Mouse (Mus musculus) CH12.LX (cell line): ENCODE measurements around the gene Hk2. TPM values are rescaled to one million over a fixed set of nuclear protein-coding genes. Genes with fewer than 3 reads are reported as not detected.

Experiments used
- DNase-seq: peaks from one replicate; pipeline ENCODE4 v3.0.0-alpha.2; 2013; ENCODE audit errors: extremely low read depth
- H3K27ac ChIP-seq: 2 replicates; pipeline ENCODE4 v1.5.1; 2012; ENCODE audit warnings: low read depth, mild to moderate bottlenecking, control low read depth, moderate library complexity; ENCODE audit not compliant: insufficient read depth
- H3K27me3 ChIP-seq: replicated peaks from 2 replicates; pipeline ENCODE3; 2012; ENCODE audit warnings: inconsistent platforms
- H3K36me3 ChIP-seq, 2 experiments: replicated peaks in 1 of 2; 2 replicates each; pipeline versions ENCODE3 to v1.6.1; 2012; ENCODE audit warnings: inconsistent platforms in 1 of 2, low read length in 1 of 2, mild to moderate bottlenecking in 1 of 2, mixed read lengths in 1 of 2, moderate library complexity in 1 of 2; ENCODE audit not compliant: control insufficient read depth in 1 of 2, insufficient read depth in 1 of 2
- H3K4me1 ChIP-seq, 2 experiments: 2 replicates each; pipeline ENCODE4 v1.6.1; 2012; ENCODE audit warnings: inconsistent platforms in 1 of 2, moderate library complexity in 1 of 2; ENCODE audit not compliant: insufficient read depth in 2 of 2, control insufficient read depth in 1 of 2
- H3K4me2 ChIP-seq: 2 replicates; pipeline ENCODE4 v1.6.1; 2012; ENCODE audit warnings: low read depth, mild to moderate bottlenecking, control low read depth; ENCODE audit not compliant: poor library complexity, insufficient read depth, severe bottlenecking
- H3K4me3 ChIP-seq, 3 experiments: fragments of 150-350 bp in 1 of 3; sonication (generic) in 1 of 3; replicated peaks in 1 of 3; 2 replicates each; pipeline versions ENCODE3 to v1.5.1; 2011 to 2012; ENCODE audit warnings: low read depth in 2 of 3, low read length in 2 of 3, mild to moderate bottlenecking in 2 of 3, moderate library complexity in 2 of 3, control low read depth in 1 of 3, improper control_type of control experiment in 1 of 3, inconsistent platforms in 1 of 3, mixed read lengths in 1 of 3; ENCODE audit not compliant: poor library complexity in 1 of 3
- H3K79me2 ChIP-seq: replicated peaks from 2 replicates; pipeline ENCODE4 v1.6.1; 2012; ENCODE audit warnings: mild to moderate bottlenecking, moderate library complexity; ENCODE audit not compliant: control insufficient read depth, poor library complexity, insufficient read depth, severe bottlenecking; ENCODE audit errors: extremely low read depth
- H3K9ac ChIP-seq: 2 replicates; pipeline ENCODE4 v1.6.1; 2012; ENCODE audit warnings: low read depth, mild to moderate bottlenecking, control low read depth, moderate library complexity; ENCODE audit not compliant: insufficient read depth
- H3K9me3 ChIP-seq: replicated peaks from 2 replicates; pipeline ENCODE3; 2012; ENCODE audit warnings: low read length, inconsistent platforms, mixed read lengths
- BHLHE40 ChIP-seq: IDR thresholded peaks from 2 replicates; pipeline ENCODE4 v1.6.1; 2011; ENCODE audit warnings: mild to moderate bottlenecking, low read depth, low read length, improper control_type of control experiment
- CHD2 ChIP-seq: IDR thresholded peaks from 2 replicates; pipeline ENCODE4 v1.6.1; 2011; ENCODE audit warnings: low read length, improper control_type of control experiment
- E2F4 ChIP-seq: IDR thresholded peaks from 2 replicates; pipeline ENCODE4 v1.6.1; 2011; ENCODE audit warnings: low read depth, low read length, improper control_type of control experiment; ENCODE audit not compliant: insufficient replicate concordance
- ELF1 ChIP-seq: IDR thresholded peaks from 2 replicates; pipeline ENCODE4 v1.6.1; 2014; ENCODE audit warnings: low read depth, mild to moderate bottlenecking, inconsistent platforms, low read length, improper control_type of control experiment
- EP300 ChIP-seq: IDR thresholded peaks from 2 replicates; pipeline ENCODE4 v1.6.1; 2011; ENCODE audit warnings: low read length, improper control_type of control experiment
- IRF4 ChIP-seq: IDR thresholded peaks from 2 replicates; pipeline ENCODE4 v1.6.1; 2014; ENCODE audit warnings: low read depth, mild to moderate bottlenecking, inconsistent platforms, low read length, improper control_type of control experiment
- MXI1 ChIP-seq: IDR thresholded peaks from 2 replicates; pipeline ENCODE4 v1.6.1; 2011; ENCODE audit warnings: mild to moderate bottlenecking, low read depth, low read length, improper control_type of control experiment
- MYC ChIP-seq: IDR thresholded peaks from 2 replicates; pipeline ENCODE4 v1.6.1; 2011; ENCODE audit warnings: low read depth, mild to moderate bottlenecking, improper control_type of control experiment, low read length
- RAD21 ChIP-seq: IDR thresholded peaks from 2 replicates; pipeline ENCODE4 v1.6.1; 2011; ENCODE audit warnings: low read depth, mild to moderate bottlenecking, low read length, improper control_type of control experiment, moderate library complexity
- SIN3A ChIP-seq: IDR thresholded peaks from 2 replicates; pipeline ENCODE4 v1.6.1; 2012; ENCODE audit warnings: low read length, improper control_type of control experiment, inconsistent platforms
- ZC3H11A ChIP-seq: IDR thresholded peaks from 2 replicates; pipeline ENCODE4 v1.6.1; 2012; ENCODE audit warnings: low read depth, mild to moderate bottlenecking, inconsistent platforms, low read length, improper control_type of control experiment
- ZMIZ1 ChIP-seq: IDR thresholded peaks from 2 replicates; pipeline ENCODE4 v1.6.1; 2012; ENCODE audit warnings: low read depth, mild to moderate bottlenecking, inconsistent platforms, low read length, improper control_type of control experiment
- dilution Hi-C: fragments of 300-500 bp; cut with MboI; formaldehyde crosslinking; loops from 2 replicates; pipeline ENCODE4 v1.14.3; 2020; ENCODE audit warnings: low sequenced_read_pairs; ENCODE audit not compliant: extremely low pct_unique_long_range_greater_than_20kb, extremely low pct_ligation_motif_present
- in situ Hi-C: fragments of 300-500 bp; cut with MboI; formaldehyde crosslinking; loops from 3 replicates; pipeline ENCODE4 v1.14.3; 2019; ENCODE audit warnings: low sequenced_read_pairs, low pct_ligation_motif_present, low pct_unique_long_range_greater_than_20kb, mixed read lengths
- polyA plus RNA-seq: library from polyadenylated mRNA; unstranded; fragments of >175 nt; gene quantifications from 2 replicates; pipeline ENCODE4 v1.2.1, GENCODE M21; 2012; ENCODE audit warnings: low read depth; ENCODE audit not compliant: insufficient read length
- total RNA-seq, 2 experiments: library from RNA; depleted of rRNA; stranded (reverse); fragments of 300-350 nt in 1 of 2; fragments of >200 nt in 1 of 2; gene quantifications; 2 replicates each; pipeline ENCODE4 v1.2.3; 2012 to 2014

The Hk2 gene
- total and polyA plus RNA-seq, 3 experiments, result 64.2 to 149 (median 75.3) TPM

GRCm38 (mm10) chr6:82770286-82770685, 4.0 kb downstream of the Hk2 start:
- no peak for TF ChIP-seq ZC3H11A
- TF ChIP-seq ZMIZ1, result no peak
- TF ChIP-seq ELF1, result no peak
- no peak for TF ChIP-seq MYC
- 0 out of 2 replicates have a peak, but pooled peaks have one; percentile 17 for TF ChIP-seq MXI1
- no peak for TF ChIP-seq BHLHE40
- TF ChIP-seq EP300, result no peak
- TF ChIP-seq, all 38 proteins: peak for 1
- H3K9ac ChIP-seq, result peak overlapping the region; percentile 88; the same call in 1 of the 2 replicates
- peaks cover 21 to 62% of the 10 kb centered on the region in 2 experiments for H3K4me1 ChIP-seq
- H3K79me2 ChIP-seq, result peaks cover 78% of the 10 kb centered on the region
- no peak for DNase-seq
- H3K4me2 ChIP-seq, result peak overlapping the region; percentile 99
- H3K36me3 ChIP-seq, result peaks cover 0 to 34% of the 10 kb centered on the region in 2 experiments
- dilution Hi-C loops, result no loop called here
- peaks cover under 1% of the 10 kb centered on the region for H3K27me3 ChIP-seq
- peak overlapping the region; percentile 67 to 97 (median 75) for H3K4me3 ChIP-seq
- H3K9me3 ChIP-seq, result no peaks in the 10 kb centered on the region
- no peak overlapping the region for H3K27ac ChIP-seq
- in situ Hi-C loops, result loop anchor here (10.0 kb wide), 1 partner anchor 75 kb away; no protein-coding TSS in a partner anchor

DNA sequence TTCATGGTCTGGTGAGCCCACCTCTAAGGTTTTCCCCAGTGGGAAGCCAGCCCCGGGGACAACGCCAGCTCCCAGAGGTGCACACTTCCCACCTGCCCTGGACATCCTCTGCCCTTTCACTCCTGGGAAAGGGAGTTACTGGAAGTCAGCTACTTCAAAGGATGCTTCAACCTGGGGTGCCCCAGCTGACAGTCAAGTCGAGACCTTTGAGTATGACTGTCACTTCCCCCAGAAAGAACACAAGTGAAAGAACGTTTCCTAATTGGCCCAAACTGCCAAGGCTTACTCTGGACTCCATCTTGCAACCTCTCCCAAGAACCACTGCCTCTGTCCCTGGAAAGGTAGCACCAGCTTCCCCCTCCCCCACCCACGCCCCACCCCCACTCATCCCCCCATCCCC, 4.5 kb downstream of the Hk2 start:
- Histone ChIP-seq H3K4me2 (peak overlapping the region; percentile 99), H3K27ac (peak overlapping the region; percentile 12; the same call in 1 of the 2 replicates), H3K4me1 (peaks cover 24 to 62% of the 10 kb centered on the region in 2 experiments), H3K9me3 (no peaks in the 10 kb centered on the region), H3K36me3 (peaks cover 0 to 36% of the 10 kb centered on the region in 2 experiments), H3K79me2 (peaks cover 84% of the 10 kb centered on the region), H3K9ac (peak overlapping the region; percentile 88; the same call in 1 of the 2 replicates), H3K27me3 (no peaks in the 10 kb centered on the region), H3K4me3 (peak overlapping the region in 2 of 3 experiments; percentile 5 to 13)
- TF ChIP-seq EP300 (peak; percentile 74), E2F4 (no peak), SIN3A (peak; percentile 69), IRF4 (peak; percentile 74), RAD21 (no peak), CHD2 (peak; percentile 49; the same call in 1 of the 2 replicates)
- peak; percentile 35 for DNase-seq
- dilution Hi-C loops, result no loop called here
- in situ Hi-C loops, result loop anchor here (10.0 kb wide), 1 partner anchor 75 kb away; no protein-coding TSS in a partner anchor
